Mouse (Mus musculus) liver, embryonic 14.5 days (tissue): ENCODE measurements around the gene Rtp3.

Experiments used
- CTCF ChIP-seq: IDR thresholded peaks from 2 replicates; pipeline ENCODE4 v1.5.1; 2016; ENCODE audit warnings: antibody characterized with exemption, low read depth, control low read depth
- EP300 ChIP-seq: IDR thresholded peaks from 2 replicates; pipeline ENCODE4 v1.6.1; 2016; ENCODE audit warnings: antibody characterized with exemption, low read depth

DNA sequence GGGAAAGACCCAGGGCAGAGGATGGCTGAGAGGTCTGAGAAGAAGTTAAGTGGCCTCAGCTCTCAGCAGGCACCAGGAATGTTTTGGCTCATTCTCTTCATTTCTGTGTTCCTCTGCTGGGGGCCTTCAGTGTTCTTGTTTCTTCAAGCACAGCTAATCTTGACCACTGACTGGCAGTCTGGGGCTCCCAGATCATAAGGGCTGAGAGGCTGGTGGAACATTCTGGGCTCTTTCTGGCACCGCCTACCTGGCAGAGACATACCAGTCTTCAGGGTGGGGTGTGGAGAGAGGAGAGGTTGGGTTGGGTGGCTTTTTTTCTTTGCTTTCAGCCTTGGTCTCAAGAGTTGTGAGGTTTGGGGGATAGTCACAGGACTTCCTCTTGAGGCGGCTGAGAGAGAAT lies 8.7 kb upstream of the Rtp3 start:
- no peak for TF ChIP-seq CTCF
- no peak for TF ChIP-seq EP300
